Mouse (Mus musculus) intestine, embryonic 16.5 days (tissue): ENCODE measurements around the gene Pagr1b. TPM values are rescaled to one million over a fixed set of nuclear protein-coding genes. Genes with fewer than 3 reads are reported as not detected.

Experiments used
- ATAC-seq: fragments of 200-750 bp; cut with Nextera tagmentation; 2 replicates; pipeline ENCODE4 v1.8.0; 2017; ENCODE audit warnings: moderate TSS enrichment, moderate library complexity
- H3K27ac ChIP-seq: fragments of 300-500 bp; sonication (generic); 2 replicates; pipeline ENCODE4 v1.5.1; 2014; ENCODE audit warnings: mild to moderate bottlenecking, low read length
- H3K27me3 ChIP-seq: fragments of 300-500 bp; sonication (generic); replicated peaks from 2 replicates; pipeline ENCODE4 v1.6.1; 2014; ENCODE audit warnings: low read length, control low read depth, mixed read lengths; ENCODE audit not compliant: control insufficient read depth, insufficient read depth
- H3K36me3 ChIP-seq: fragments of 300-500 bp; sonication (generic); 2 replicates; pipeline ENCODE4 v1.6.1; 2014; ENCODE audit warnings: low read length, control low read depth; ENCODE audit not compliant: control insufficient read depth, insufficient read depth
- H3K4me1 ChIP-seq: fragments of 300-500 bp; sonication (generic); 2 replicates; pipeline ENCODE4 v1.6.1; 2014; ENCODE audit warnings: low read length, control low read depth, mixed read lengths; ENCODE audit not compliant: control insufficient read depth, insufficient read depth
- H3K4me2 ChIP-seq: fragments of 300-500 bp; sonication (generic); 2 replicates; pipeline ENCODE4 v1.6.1; 2014; ENCODE audit warnings: low read depth, low read length, control low read depth
- H3K4me3 ChIP-seq: fragments of 300-500 bp; sonication (generic); 2 replicates; pipeline ENCODE4 v1.5.1; 2014; ENCODE audit warnings: mild to moderate bottlenecking, low read length
- H3K9ac ChIP-seq: fragments of 300-500 bp; sonication (generic); 2 replicates; pipeline ENCODE4 v1.6.1; 2014; ENCODE audit warnings: low read depth, low read length
- H3K9me3 ChIP-seq: fragments of 300-500 bp; sonication (generic); 2 replicates; pipeline ENCODE4 v1.6.1; 2016; ENCODE audit warnings: low read length, control low read depth; ENCODE audit not compliant: control insufficient read depth
- WGBS: fragments of 180-500 bp; shearing (Covaris S2); extraction: QIAGEN DNeasy Blood & Tissue Kit; methylation state at CpG from one replicate; pipeline ENCODE4 v1.1.7; 2014; 5-methylcytosine and 5-hydroxymethylcytosine counted together
- polyA plus RNA-seq: library from polyadenylated mRNA; unstranded; fragments of >200 nt; fragmentation: Nextera tagmentation; extraction: Ambion mirVana; gene quantifications from 2 replicates; pipeline ENCODE4 v1.2.1, GENCODE M21; 2015

The Pagr1b gene
- polyA plus RNA-seq, 1 experiment from 2014 or later, result 2.5 TPM

- H3K4me3 ChIP-seq, result no peak overlapping the region
- ATAC-seq, result no peak
- no peak overlapping the region for H3K9ac ChIP-seq
- no peaks in the 10 kb centered on the region for H3K36me3 ChIP-seq
- H3K4me2 ChIP-seq, result no peak overlapping the region
- no peaks in the 10 kb centered on the region for H3K9me3 ChIP-seq
- WGBS, result 60% methylated on average over 6 of the region's 6 CpGs
- no peaks in the 10 kb centered on the region for H3K4me1 ChIP-seq
- H3K27ac ChIP-seq, result no peak overlapping the region
- H3K27me3 ChIP-seq, result peaks cover 7% of the 10 kb centered on the region; the same call in 1 of the 2 replicates
These were observed 48.9 kb downstream of the Pagr1b start for GRCm38 (mm10) chr7:126967361-126967760.

GRCm38 (mm10) chr7:126965568-126965967, 50.7 kb downstream of the Pagr1b start:
- Histone ChIP-seq H3K27me3 (peaks cover 7% of the 10 kb centered on the region; the same call in 1 of the 2 replicates), H3K4me2 (no peak overlapping the region), H3K4me1 (no peaks in the 10 kb centered on the region), H3K9ac (no peak overlapping the region), H3K36me3 (no peaks in the 10 kb centered on the region), H3K4me3 (no peak overlapping the region), H3K27ac (no peak overlapping the region), H3K9me3 (no peaks in the 10 kb centered on the region)
- ATAC-seq, result no peak
- 46% methylated on average over 3 of the region's 3 CpGs for whole genome bisulfite sequencing

- Histone ChIP-seq H3K36me3 (no peaks in the 10 kb centered on the region), H3K4me1 (no peaks in the 10 kb centered on the region), H3K27ac (no peak overlapping the region), H3K4me2 (no peak overlapping the region), H3K9ac (no peak overlapping the region), H3K9me3 (no peaks in the 10 kb centered on the region), H3K4me3 (no peak overlapping the region), H3K27me3 (peaks cover 7% of the 10 kb centered on the region; the same call in 1 of the 2 replicates)
- no peak for ATAC-seq
- WGBS, result 27% methylated on average over 19 of the region's 19 CpGs
These were observed 52.6 kb downstream of the Pagr1b start for GRCm38 (mm10) chr7:126963548-126964286.

GRCm38 (mm10) chr7:126961965-126962364, 54.3 kb downstream of the Pagr1b start:
- Histone ChIP-seq H3K4me1 (no peaks in the 10 kb centered on the region), H3K9me3 (no peaks in the 10 kb centered on the region), H3K9ac (no peak overlapping the region), H3K27ac (no peak overlapping the region), H3K4me2 (no peak overlapping the region), H3K4me3 (no peak overlapping the region), H3K36me3 (no peaks in the 10 kb centered on the region), H3K27me3 (peaks cover 7% of the 10 kb centered on the region; the same call in 1 of the 2 replicates)
- no peak for ATAC-seq
- WGBS, result 90% methylated on average over 4 of the region's 4 CpGs

GRCm38 (mm10) chr7:126961095-126961494, 55.2 kb downstream of the Pagr1b start:
- H3K4me1 ChIP-seq, result no peaks in the 10 kb centered on the region
- H3K9ac ChIP-seq, result no peak overlapping the region
- WGBS, result 88% methylated on average over 5 of the region's 5 CpGs
- ATAC-seq, result no peak
- H3K9me3 ChIP-seq, result no peaks in the 10 kb centered on the region
- peaks cover 7% of the 10 kb centered on the region; the same call in 1 of the 2 replicates for H3K27me3 ChIP-seq
- H3K36me3 ChIP-seq, result no peaks in the 10 kb centered on the region
- H3K4me2 ChIP-seq, result no peak overlapping the region
- H3K4me3 ChIP-seq, result no peak overlapping the region
- H3K27ac ChIP-seq, result no peak overlapping the region

- ATAC-seq, result no peak
- Histone ChIP-seq H3K9ac (no peak overlapping the region), H3K9me3 (no peaks in the 10 kb centered on the region), H3K4me2 (no peak overlapping the region), H3K4me1 (no peaks in the 10 kb centered on the region), H3K36me3 (no peaks in the 10 kb centered on the region), H3K27ac (no peak overlapping the region), H3K27me3 (peaks cover 7% of the 10 kb centered on the region; the same call in 1 of the 2 replicates), H3K4me3 (no peak overlapping the region)
- WGBS, result 43% methylated on average over 9 of the region's 9 CpGs
These were observed 56.5 kb downstream of the Pagr1b start for GRCm38 (mm10) chr7:126959780-126960179.

- Histone ChIP-seq H3K27me3 (peaks cover 10% of the 10 kb centered on the region), H3K36me3 (no peaks in the 10 kb centered on the region), H3K27ac (no peak overlapping the region), H3K4me1 (peaks cover 3% of the 10 kb centered on the region; the same call in 1 of the 2 replicates), H3K9me3 (no peaks in the 10 kb centered on the region), H3K9ac (no peak overlapping the region), H3K4me2 (no peak overlapping the region), H3K4me3 (no peak overlapping the region)
- no peak for ATAC-seq
- 58% methylated on average over 3 of the region's 3 CpGs for WGBS
These were observed 61.2 kb downstream of the Pagr1b start for GRCm38 (mm10) chr7:126955125-126955524.

- Histone ChIP-seq H3K9ac (no peak overlapping the region), H3K4me3 (no peak overlapping the region), H3K27me3 (peaks cover 13% of the 10 kb centered on the region), H3K9me3 (no peaks in the 10 kb centered on the region), H3K27ac (no peak overlapping the region), H3K4me1 (peaks cover 11% of the 10 kb centered on the region), H3K36me3 (no peaks in the 10 kb centered on the region), H3K4me2 (no peak overlapping the region)
- under 1% methylated on average over 8 of the region's 8 CpGs for WGBS
- ATAC-seq, result no peak
These were observed 63.6 kb downstream of the Pagr1b start for GRCm38 (mm10) chr7:126952646-126953045.

- H3K27ac ChIP-seq, result no peak overlapping the region
- H3K27me3 ChIP-seq, result peaks cover 13% of the 10 kb centered on the region
- ATAC-seq, result no peak
- no peak overlapping the region for H3K4me3 ChIP-seq
- no peaks in the 10 kb centered on the region for H3K9me3 ChIP-seq
- no peak overlapping the region for H3K4me2 ChIP-seq
- peaks cover 11% of the 10 kb centered on the region for H3K4me1 ChIP-seq
- 21% methylated on average over 4 of the region's 4 CpGs for WGBS
- H3K9ac ChIP-seq, result no peak overlapping the region
- H3K36me3 ChIP-seq, result no peaks in the 10 kb centered on the region
These were observed 64.5 kb downstream of the Pagr1b start for GRCm38 (mm10) chr7:126951741-126952140.
